Mouse (Mus musculus): Measurements from ENCODE around the gene Rabggtb. TPM values are rescaled to one million over a fixed set of nuclear protein-coding genes. Genes with fewer than 3 reads are reported as not detected.

Gene Rabggtb
- polyA plus RNA-seq (2014; fragmentation: Illumina TruSeq; extraction: RNeasy Lipid Tissue Mini Kit (QIAGEN cat#74804); ENCODE audit: low replicate concordance): 50.7 TPM

GRCm38 (mm10) chr3:153912546-153913509 lies at the start of gene Rabggtb:
Gene Rabggtb (minus strand): TSS chr3:153913009.

GRCm38 (mm10) chr3:153944335-153944990 lies 31.7 kb upstream of the Rabggtb start, which contains the start of gene Acadm:
Gene Acadm (minus strand): TSS chr3:153944632.

GRCm38 (mm10) chr3:153906136-153906871 lies 6.5 kb downstream of the Rabggtb start, which contains the start of gene Msh4:
Gene Msh4 (minus strand): TSS chr3:153906138.

Other genes starting within 250 kb of the Rabggtb start
- gene St6galnac3, start 187.8 kb downstream of the Rabggtb start, polyA plus RNA-seq (2014; fragmentation: Illumina TruSeq; extraction: RNeasy Lipid Tissue Mini Kit (QIAGEN cat#74804); ENCODE audit: low replicate concordance): 3.0 TPM
- gene Asb17, start 68.8 kb downstream of the Rabggtb start, polyA plus RNA-seq (2014; fragmentation: Illumina TruSeq; extraction: RNeasy Lipid Tissue Mini Kit (QIAGEN cat#74804); ENCODE audit: low replicate concordance): not detected
- not detected for gene Msh4, start 6.9 kb downstream of the Rabggtb start, polyA plus RNA-seq (2014; fragmentation: Illumina TruSeq; extraction: RNeasy Lipid Tissue Mini Kit (QIAGEN cat#74804); ENCODE audit: low replicate concordance)
- 177 TPM for gene Acadm, start 31.6 kb upstream of the Rabggtb start, polyA plus RNA-seq (2014; fragmentation: Illumina TruSeq; extraction: RNeasy Lipid Tissue Mini Kit (QIAGEN cat#74804); ENCODE audit: low replicate concordance)
- 0.63 TPM for gene Slc44a5, start 60.4 kb upstream of the Rabggtb start, polyA plus RNA-seq (2014; fragmentation: Illumina TruSeq; extraction: RNeasy Lipid Tissue Mini Kit (QIAGEN cat#74804); ENCODE audit: low replicate concordance)

Data from small intestine, adult 10 weeks (tissue).